Mouse (Mus musculus) heart, adult 2 months (tissue): Measurements from ENCODE around the gene E2f7.

ENCODE experiments used
- CTCF ChIP-seq: fragments of 200-600 bp; IDR thresholded peaks from 2 replicates; pipeline ENCODE4 v1.8.1; 2022; ENCODE audit warnings: antibody characterized with exemption, mild to moderate bottlenecking, moderate library complexity
- POLR2A ChIP-seq: fragments of 200-500 bp; IDR thresholded peaks from 2 replicates; pipeline ENCODE4 v1.6.1; 2011; ENCODE audit warnings: mild to moderate bottlenecking, low read depth, low read length, control low read depth; ENCODE audit not compliant: insufficient read depth

DNA sequence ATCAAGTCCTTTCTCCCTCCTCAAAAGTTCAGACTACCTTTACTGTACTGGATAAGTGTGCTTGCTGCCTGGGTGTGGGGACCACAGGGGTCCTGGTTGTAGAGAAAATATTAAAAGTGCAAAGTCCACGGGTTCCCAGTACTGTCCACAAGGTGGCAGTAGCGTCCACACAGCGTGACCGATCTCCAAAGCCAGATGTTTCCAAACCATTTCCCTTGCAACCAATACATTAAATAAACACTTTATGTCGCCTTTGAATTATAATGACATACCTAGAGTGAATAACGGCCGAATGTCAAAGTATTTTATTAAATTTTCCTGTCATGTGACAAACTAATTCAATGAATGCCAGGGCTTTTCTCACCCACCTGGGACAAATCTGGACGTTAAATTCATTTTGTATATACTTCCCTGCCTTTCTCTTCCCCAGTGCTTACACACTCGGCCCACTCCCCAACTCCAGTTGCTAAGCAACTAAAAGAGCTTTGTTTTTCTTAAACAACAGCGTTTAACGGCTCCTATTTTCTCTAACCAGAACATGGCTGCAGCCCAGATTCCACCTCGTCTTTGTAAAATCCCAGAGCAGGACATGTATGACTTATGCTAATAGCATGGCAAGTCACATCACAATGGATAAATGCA is 49.4 kb downstream of the E2f7 start:
- peak; percentile 97 for TF ChIP-seq CTCF
- no peak for TF ChIP-seq POLR2A
